Mouse (Mus musculus): ENCODE results near the gene Tigd2.
"Not testable (repeated sequence)": the region's sequence is repeated elsewhere in the genome, so short reads cannot be mapped to it uniquely, and the experiment has no call there.

Tigd2 gene

GRCm38 (mm10) chr6:59208685-59209298, at the start of gene Tigd2:
Tigd2 (plus strand) TSS chr6:59208870.
- peak; percentile 91 for DNase-seq (ENCODE audit: low read depth, low spot score)

GRCm38 (mm10) chr6:59161801-59162478, 46.7 kb upstream of the Tigd2 start:
- DNase-seq (ENCODE audit: low read depth, low spot score): no peak

- no peak for DNase-seq (ENCODE audit: low read depth, low spot score)
These were observed 45.8 kb upstream of the Tigd2 start for GRCm38 (mm10) chr6:59162887-59163286.

GRCm38 (mm10) chr6:59163407-59163806, 45.3 kb upstream of the Tigd2 start:
- DNase-seq (ENCODE audit: low read depth, low spot score): no peak

GRCm38 (mm10) chr6:59168939-59169338, 39.7 kb upstream of the Tigd2 start:
- DNase-seq (ENCODE audit: low read depth, low spot score): no peak

- DNase-seq (ENCODE audit: low read depth, low spot score): no peak
These were observed 37.4 kb upstream of the Tigd2 start for GRCm38 (mm10) chr6:59171230-59171629.

GRCm38 (mm10) chr6:59173940-59174339, 34.7 kb upstream of the Tigd2 start:
- DNase-seq (ENCODE audit: low read depth, low spot score): no peak

- peak; percentile 66 for DNase-seq (ENCODE audit: low read depth, low spot score)
These were observed 30.6 kb upstream of the Tigd2 start for GRCm38 (mm10) chr6:59178051-59178450.

- DNase-seq (ENCODE audit: low read depth, low spot score): peak; percentile 92
These were observed 28.2 kb upstream of the Tigd2 start for GRCm38 (mm10) chr6:59180376-59180996.

- peak; percentile 81 for DNase-seq (ENCODE audit: low read depth, low spot score)
These were observed 23.5 kb upstream of the Tigd2 start for GRCm38 (mm10) chr6:59185010-59185699.

- DNase-seq (ENCODE audit: low read depth, low spot score): peak; percentile 31
These were observed 18.7 kb upstream of the Tigd2 start for GRCm38 (mm10) chr6:59190006-59190405.

- not testable (repeated sequence) for DNase-seq (ENCODE audit: low read depth, low spot score)
These were observed 14.2 kb upstream of the Tigd2 start for GRCm38 (mm10) chr6:59194518-59194917.

GRCm38 (mm10) chr6:59195849-59196635, 12.6 kb upstream of the Tigd2 start:
- peak; percentile 17 for DNase-seq (ENCODE audit: low read depth, low spot score)

GRCm38 (mm10) chr6:59196746-59197145, 11.9 kb upstream of the Tigd2 start:
- DNase-seq (ENCODE audit: low read depth, low spot score): peak; percentile 91

GRCm38 (mm10) chr6:59198356-59198755, 10.3 kb upstream of the Tigd2 start:
- DNase-seq (ENCODE audit: low read depth, low spot score): no peak

GRCm38 (mm10) chr6:59199021-59199420, 9.6 kb upstream of the Tigd2 start:
- peak; percentile 49 for DNase-seq (ENCODE audit: low read depth, low spot score)

- no peak for DNase-seq (ENCODE audit: low read depth, low spot score)
These were observed 1.1 kb upstream of the Tigd2 start for GRCm38 (mm10) chr6:59207561-59207960.

- DNase-seq (ENCODE audit: low read depth, low spot score): peak; percentile 68
These were observed 633 bp downstream of the Tigd2 start for GRCm38 (mm10) chr6:59209299-59209707.

- no peak for DNase-seq (ENCODE audit: low read depth, low spot score)
These were observed 24.5 kb downstream of the Tigd2 start for GRCm38 (mm10) chr6:59233191-59233590.

GRCm38 (mm10) chr6:59233651-59234050, 25.0 kb downstream of the Tigd2 start:
- no peak for DNase-seq (ENCODE audit: low read depth, low spot score)

GRCm38 (mm10) chr6:59249675-59250074, 41.0 kb downstream of the Tigd2 start:
- peak; percentile 88 for DNase-seq (ENCODE audit: low read depth, low spot score)

Measured in 3T3-L1 (cell line).